Mouse (Mus musculus) kidney, postnatal 0 days (tissue): Measurements from ENCODE around the gene Inhbe. TPM values are rescaled to one million over a fixed set of nuclear protein-coding genes. Genes with fewer than 3 reads are reported as not detected.
A peak's percentile ranks its signal among the peaks of the same experiment; 100 is the strongest.

Source experiments
- ATAC-seq: fragments of 200-750 bp; cut with Nextera tagmentation; replicated peaks from 2 replicates; pipeline ENCODE4 v1.8.0; 2017; ENCODE audit warnings: low read depth, moderate number of reproducible peaks, moderate TSS enrichment, moderate library complexity; ENCODE audit not compliant: low FRiP score
- DNase-seq: peaks from one replicate; pipeline ENCODE4 v3.0.0-alpha.2; 2016; ENCODE audit warnings: low spot score
- H3K27ac ChIP-seq: fragments of 300-500 bp; sonication (generic); 2 replicates; pipeline ENCODE4 v1.5.1; 2014; ENCODE audit warnings: mild to moderate bottlenecking
- H3K27me3 ChIP-seq: fragments of 300-500 bp; sonication (generic); 2 replicates; pipeline ENCODE4 v1.6.1; 2014; ENCODE audit warnings: low read length, mixed read lengths; ENCODE audit not compliant: insufficient read depth
- H3K36me3 ChIP-seq: fragments of 300-500 bp; sonication (generic); 2 replicates; pipeline ENCODE4 v1.6.1; 2014; ENCODE audit warnings: low read length, mixed read lengths; ENCODE audit not compliant: insufficient read depth
- H3K4me1 ChIP-seq: fragments of 300-500 bp; sonication (generic); replicated peaks from 2 replicates; pipeline ENCODE4 v1.6.1; 2014; ENCODE audit warnings: antibody characterized with exemption, low read length, mixed read lengths; ENCODE audit not compliant: insufficient read depth
- H3K4me2 ChIP-seq: fragments of 300-500 bp; sonication (generic); 2 replicates; pipeline ENCODE4 v1.6.1; 2014; ENCODE audit warnings: mild to moderate bottlenecking, low read length, moderate library complexity, mixed read lengths
- H3K4me3 ChIP-seq: fragments of 300-500 bp; sonication (generic); replicated peaks from 2 replicates; pipeline ENCODE4 v1.5.1; 2014; ENCODE audit warnings: low read depth, low read length
- H3K9ac ChIP-seq: fragments of 300-500 bp; sonication (generic); 2 replicates; pipeline ENCODE4 v1.6.1; 2014; ENCODE audit warnings: low read depth, low read length
- H3K9me3 ChIP-seq: fragments of 300-500 bp; sonication (generic); replicated peaks from 2 replicates; pipeline ENCODE4 v1.6.1; 2016; ENCODE audit warnings: low read length, inconsistent platforms, mixed read lengths
- CTCF ChIP-seq: IDR thresholded peaks from 2 replicates; pipeline ENCODE4 v1.5.1; 2016; ENCODE audit warnings: antibody characterized with exemption, low read depth, mild to moderate bottlenecking, moderate library complexity
- WGBS: fragments of 180-500 bp; shearing (Covaris S2); extraction: QIAGEN DNeasy Blood & Tissue Kit; methylation state at CpG from one replicate; pipeline ENCODE4 v1.1.7; 2014; 5-methylcytosine and 5-hydroxymethylcytosine counted together
- polyA plus RNA-seq: library from polyadenylated mRNA; unstranded; fragments of >200 nt; fragmentation: Nextera tagmentation; extraction: Ambion mirVana; gene quantifications from 2 replicates; pipeline ENCODE4 v1.2.1, GENCODE M21; 2015

The Inhbe gene
- polyA plus RNA-seq, 1 experiment from 2014 or later = not detected

DNA sequence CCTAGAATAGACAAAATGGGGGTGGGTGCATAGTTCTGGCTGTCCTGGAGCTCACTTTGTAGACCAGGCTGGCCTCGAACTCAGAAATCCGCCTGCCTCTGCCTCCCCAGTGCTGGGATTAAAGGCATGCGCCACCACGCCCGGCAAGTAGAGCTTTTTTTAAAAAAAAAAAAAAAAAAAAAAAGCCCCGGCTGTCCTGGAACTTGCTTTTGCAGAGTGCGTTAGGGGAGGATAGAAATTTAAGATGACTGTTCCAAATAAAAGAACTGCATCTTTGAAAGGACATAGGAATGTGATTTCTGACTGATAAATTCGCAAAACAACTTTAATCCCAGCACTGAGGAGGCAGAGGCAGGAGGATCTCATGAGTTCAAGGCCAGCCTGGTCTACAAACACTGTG, 25.4 kb upstream of the Inhbe start:
- WGBS = 85% methylated on average over 8 of the region's 8 CpGs
- Histone ChIP-seq H3K4me2 (peak overlapping the region; percentile 68), H3K4me3 (peak overlapping the region; percentile 70), H3K27ac (peak overlapping the region; percentile 97), H3K27me3 (no peaks in the 10 kb centered on the region), H3K36me3 (no peaks in the 10 kb centered on the region), H3K9me3 (no peaks in the 10 kb centered on the region), H3K4me1 (peaks cover 7% of the 10 kb centered on the region), H3K9ac (peak overlapping the region; percentile 98; the same call in 1 of the 2 replicates)
- no peak for TF ChIP-seq CTCF
- no peak for DNase-seq
- ATAC-seq = no peak

DNA sequence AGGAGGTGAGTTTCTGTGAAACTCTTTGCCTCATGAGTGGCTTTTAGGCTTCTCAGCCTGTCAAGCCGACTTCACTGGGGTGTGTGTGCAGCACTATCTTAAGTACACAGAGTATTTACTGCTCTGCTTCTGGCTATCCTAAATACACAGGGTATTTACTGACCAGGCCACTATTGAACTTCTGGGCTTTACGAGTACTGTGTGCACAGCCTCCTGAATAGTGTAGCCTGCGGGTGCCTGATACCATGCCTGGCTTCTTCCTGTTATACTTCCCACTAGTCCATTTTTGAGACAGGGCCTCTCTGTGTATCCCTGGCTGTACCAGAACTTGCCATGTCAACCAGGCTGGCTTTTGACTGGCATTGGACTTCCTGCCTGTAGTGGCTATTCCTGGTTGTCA, 23.5 kb upstream of the Inhbe start:
- Histone ChIP-seq H3K27ac (no peak overlapping the region), H3K27me3 (no peaks in the 10 kb centered on the region), H3K9me3 (no peaks in the 10 kb centered on the region), H3K4me2 (no peak overlapping the region), H3K4me1 (peaks cover 7% of the 10 kb centered on the region), H3K36me3 (no peaks in the 10 kb centered on the region), H3K4me3 (no peak overlapping the region), H3K9ac (no peak overlapping the region)
- ATAC-seq = no peak
- WGBS = 65% methylated on average over 3 of the region's 3 CpGs
- DNase-seq = no peak
- no peak for TF ChIP-seq CTCF

- Histone ChIP-seq H3K27me3 (no peaks in the 10 kb centered on the region), H3K27ac (no peak overlapping the region), H3K4me2 (no peak overlapping the region), H3K4me3 (no peak overlapping the region), H3K4me1 (peaks cover 7% of the 10 kb centered on the region; the same call in 1 of the 2 replicates), H3K36me3 (no peaks in the 10 kb centered on the region), H3K9me3 (no peaks in the 10 kb centered on the region), H3K9ac (no peak overlapping the region)
- DNase-seq (no peak), ATAC-seq (no peak)
- no peak for TF ChIP-seq CTCF
- 71% methylated on average over 2 of the region's 2 CpGs for WGBS
Observed at GRCm38 (mm10) chr10:127371023-127371422, 16.8 kb upstream of the Inhbe start.

DNA sequence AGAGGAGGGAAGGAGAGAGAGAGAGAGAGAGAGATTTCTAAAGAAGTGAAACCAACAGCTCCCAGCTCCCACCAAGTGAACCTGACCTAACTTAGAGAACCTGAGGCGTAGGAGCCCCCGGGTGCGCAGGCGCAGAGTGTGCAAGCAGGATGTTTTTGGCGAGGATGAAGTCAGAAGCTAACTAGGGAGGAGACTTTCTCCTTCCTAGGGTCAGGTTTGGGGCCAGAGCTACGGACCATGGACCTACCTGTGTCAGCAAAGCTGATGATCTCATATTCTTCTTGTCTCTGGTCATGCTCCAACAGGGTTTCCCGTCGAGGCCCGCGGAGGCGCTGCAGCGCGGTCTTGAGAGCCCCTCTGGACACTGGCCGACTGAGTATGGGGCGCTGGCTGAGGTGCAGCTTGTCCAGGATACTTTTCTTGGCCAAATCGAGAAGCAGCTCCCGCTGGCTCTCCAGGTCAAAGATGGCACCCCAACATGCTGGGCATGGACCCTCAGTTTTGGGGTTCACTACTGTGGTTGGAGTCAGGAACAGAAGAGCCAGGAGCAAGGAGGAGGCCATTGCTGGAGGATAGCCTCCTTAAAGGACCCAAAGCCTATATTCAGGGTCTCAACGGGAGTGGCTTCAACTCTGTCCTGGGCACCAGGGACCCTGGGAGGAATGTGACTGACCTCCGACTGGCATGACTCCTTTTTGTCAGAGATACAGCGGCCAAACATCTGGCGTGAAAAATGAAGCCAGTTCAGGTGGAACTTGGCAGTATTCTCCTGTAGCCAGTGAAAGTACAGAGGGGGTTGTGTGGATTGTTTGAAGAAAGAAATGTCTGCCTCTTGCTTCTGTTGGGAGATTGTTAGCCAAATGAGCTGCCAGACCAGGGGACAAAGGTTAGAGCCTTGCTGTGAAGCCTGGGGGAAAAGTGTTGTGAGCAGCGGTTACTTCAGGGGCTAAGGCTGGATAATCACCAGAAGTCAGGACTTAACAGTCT, 15.9 kb upstream of the Inhbe start, which contains the start of gene Inhbc:
Gene Inhbc (minus strand): TSS at position 598 of the 987 bp plus-strand sequence.
- H3K27me3 ChIP-seq = no peaks in the 10 kb centered on the region
- H3K27ac ChIP-seq = no peak within 1 kb of the TSS
- no peak for TF ChIP-seq CTCF
- H3K4me1 ChIP-seq = peaks cover 7% of the 10 kb centered on the region; the same call in 1 of the 2 replicates
- H3K36me3 ChIP-seq = no peaks in the 10 kb centered on the region
- H3K9me3 ChIP-seq = no peaks in the 10 kb centered on the region
- DNase-seq = no peak
- H3K4me3 ChIP-seq = no peak within 1 kb of the TSS
- H3K4me2 ChIP-seq = no peak within 1 kb of the TSS
- WGBS = 80% methylated on average over 22 of the region's 22 CpGs
- ATAC-seq = no peak; the same call in 1 of the 2 replicates
- H3K9ac ChIP-seq = no peak within 1 kb of the TSS

DNA sequence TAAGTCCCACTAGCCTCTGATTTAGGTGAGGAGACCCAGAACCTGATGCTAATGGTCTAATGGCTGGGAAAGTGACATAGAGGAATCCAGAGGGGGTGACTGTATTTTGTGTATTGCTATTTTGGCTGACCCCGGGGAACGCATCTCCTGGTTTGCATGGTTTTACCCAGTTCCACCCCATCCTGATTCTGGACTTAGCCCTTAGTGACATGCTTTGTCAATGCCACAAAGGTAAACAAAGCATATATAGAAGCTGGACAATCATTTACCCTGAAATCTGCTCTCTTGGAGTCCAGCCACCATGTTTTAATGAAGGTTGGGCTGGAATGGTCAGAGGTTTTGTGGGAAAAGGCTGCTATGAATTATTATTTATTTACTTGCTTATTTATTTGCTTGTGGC, 14.1 kb upstream of the Inhbe start:
- no peak overlapping the region for H3K9ac ChIP-seq
- 63% methylated on average over 2 of the region's 2 CpGs for WGBS
- no peaks in the 10 kb centered on the region for H3K27me3 ChIP-seq
- no peaks in the 10 kb centered on the region for H3K36me3 ChIP-seq
- ATAC-seq = no peak
- no peak overlapping the region for H3K27ac ChIP-seq
- H3K9me3 ChIP-seq = no peaks in the 10 kb centered on the region
- DNase-seq = peak; percentile 32
- no peak for TF ChIP-seq CTCF
- H3K4me3 ChIP-seq = no peak overlapping the region
- H3K4me1 ChIP-seq = peaks cover 7% of the 10 kb centered on the region; the same call in 1 of the 2 replicates
- no peak overlapping the region for H3K4me2 ChIP-seq

DNA sequence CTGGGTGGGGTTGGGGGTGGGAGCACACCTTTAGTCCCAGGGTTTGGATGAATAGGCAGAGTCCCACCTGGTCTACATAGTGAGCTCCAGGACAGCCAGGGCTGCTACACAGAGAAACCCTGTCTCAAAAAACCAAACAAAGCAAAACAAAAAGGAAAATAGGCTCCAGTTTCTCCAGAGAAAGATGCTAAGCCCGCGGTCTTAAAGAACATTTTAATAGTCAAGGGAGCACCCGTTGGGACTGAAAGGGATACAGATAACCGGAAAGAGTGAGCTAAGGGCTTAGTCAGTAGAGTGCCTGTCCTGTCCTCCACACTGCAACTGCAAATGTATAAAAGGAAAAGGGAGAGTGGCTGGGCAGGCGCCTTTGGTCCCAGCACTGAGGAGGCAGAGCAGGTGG, 12.9 kb upstream of the Inhbe start:
- no peak for ATAC-seq
- no peaks in the 10 kb centered on the region for H3K27me3 ChIP-seq

More for the DNA sequence above, 12.9 kb upstream of the Inhbe start:
- no peak overlapping the region for H3K27ac ChIP-seq
- H3K9me3 ChIP-seq = no peaks in the 10 kb centered on the region
- no peaks in the 10 kb centered on the region for H3K36me3 ChIP-seq
- peaks cover 7% of the 10 kb centered on the region; the same call in 1 of the 2 replicates for H3K4me1 ChIP-seq
- no peak overlapping the region for H3K4me3 ChIP-seq
- WGBS = 83% methylated on average over 5 of the region's 5 CpGs
- no peak overlapping the region for H3K9ac ChIP-seq
- no peak overlapping the region for H3K4me2 ChIP-seq
- DNase-seq = no peak
- no peak for TF ChIP-seq CTCF
